Mouse (Mus musculus) CH12.LX (cell line): Measurements from ENCODE around the gene Sclt1. TPM values are rescaled to one million over a fixed set of nuclear protein-coding genes. Genes with fewer than 3 reads are reported as not detected.

Experiments
- DNase-seq: peaks from one replicate; pipeline ENCODE4 v3.0.0-alpha.2; 2013; ENCODE audit errors: extremely low read depth
- H3K27ac ChIP-seq: 2 replicates; pipeline ENCODE4 v1.5.1; 2012; ENCODE audit warnings: low read depth, mild to moderate bottlenecking, control low read depth, moderate library complexity; ENCODE audit not compliant: insufficient read depth
- H3K27me3 ChIP-seq: replicated peaks from 2 replicates; pipeline ENCODE3; 2012; ENCODE audit warnings: inconsistent platforms
- H3K36me3 ChIP-seq, 2 experiments: replicated peaks in 1 of 2; 2 replicates each; pipeline versions ENCODE3 to v1.6.1; 2012; ENCODE audit warnings: inconsistent platforms in 1 of 2, low read length in 1 of 2, mild to moderate bottlenecking in 1 of 2, mixed read lengths in 1 of 2, moderate library complexity in 1 of 2; ENCODE audit not compliant: control insufficient read depth in 1 of 2, insufficient read depth in 1 of 2
- H3K4me1 ChIP-seq, 2 experiments: 2 replicates each; pipeline ENCODE4 v1.6.1; 2012; ENCODE audit warnings: inconsistent platforms in 1 of 2, moderate library complexity in 1 of 2; ENCODE audit not compliant: insufficient read depth in 2 of 2, control insufficient read depth in 1 of 2
- H3K4me2 ChIP-seq: 2 replicates; pipeline ENCODE4 v1.6.1; 2012; ENCODE audit warnings: low read depth, mild to moderate bottlenecking, control low read depth; ENCODE audit not compliant: poor library complexity, insufficient read depth, severe bottlenecking
- H3K4me3 ChIP-seq, 3 experiments: fragments of 150-350 bp in 1 of 3; sonication (generic) in 1 of 3; replicated peaks in 1 of 3; 2 replicates each; pipeline versions ENCODE3 to v1.5.1; 2011 to 2012; ENCODE audit warnings: low read depth in 2 of 3, low read length in 2 of 3, mild to moderate bottlenecking in 2 of 3, moderate library complexity in 2 of 3, control low read depth in 1 of 3, improper control_type of control experiment in 1 of 3, inconsistent platforms in 1 of 3, mixed read lengths in 1 of 3; ENCODE audit not compliant: poor library complexity in 1 of 3
- H3K79me2 ChIP-seq: replicated peaks from 2 replicates; pipeline ENCODE4 v1.6.1; 2012; ENCODE audit warnings: mild to moderate bottlenecking, moderate library complexity; ENCODE audit not compliant: control insufficient read depth, poor library complexity, insufficient read depth, severe bottlenecking; ENCODE audit errors: extremely low read depth
- H3K9ac ChIP-seq: 2 replicates; pipeline ENCODE4 v1.6.1; 2012; ENCODE audit warnings: low read depth, mild to moderate bottlenecking, control low read depth, moderate library complexity; ENCODE audit not compliant: insufficient read depth
- H3K9me3 ChIP-seq: replicated peaks from 2 replicates; pipeline ENCODE3; 2012; ENCODE audit warnings: low read length, inconsistent platforms, mixed read lengths
- CHD1 ChIP-seq: IDR thresholded peaks from 2 replicates; pipeline ENCODE4 v1.6.1; 2012; ENCODE audit warnings: low read depth, low read length, improper control_type of control experiment, inconsistent platforms
- CHD2 ChIP-seq: IDR thresholded peaks from 2 replicates; pipeline ENCODE4 v1.6.1; 2011; ENCODE audit warnings: low read length, improper control_type of control experiment
- E2F4 ChIP-seq: IDR thresholded peaks from 2 replicates; pipeline ENCODE4 v1.6.1; 2011; ENCODE audit warnings: low read depth, low read length, improper control_type of control experiment; ENCODE audit not compliant: insufficient replicate concordance
- EP300 ChIP-seq: IDR thresholded peaks from 2 replicates; pipeline ENCODE4 v1.6.1; 2011; ENCODE audit warnings: low read length, improper control_type of control experiment
- JUN ChIP-seq: IDR thresholded peaks from 2 replicates; pipeline ENCODE4 v1.6.1; 2011; ENCODE audit warnings: low read depth, mild to moderate bottlenecking, low read length, improper control_type of control experiment, moderate library complexity; ENCODE audit not compliant: insufficient read depth
- MAX ChIP-seq: IDR thresholded peaks from 2 replicates; pipeline ENCODE4 v1.6.1; 2011; ENCODE audit warnings: low read length, improper control_type of control experiment
- MEF2A ChIP-seq: IDR thresholded peaks from 2 replicates; pipeline ENCODE4 v1.6.1; 2014; ENCODE audit warnings: low read depth, mild to moderate bottlenecking, inconsistent platforms, low read length, improper control_type of control experiment, borderline replicate concordance
- MXI1 ChIP-seq: IDR thresholded peaks from 2 replicates; pipeline ENCODE4 v1.6.1; 2011; ENCODE audit warnings: mild to moderate bottlenecking, low read depth, low read length, improper control_type of control experiment
- PAX5 ChIP-seq: IDR thresholded peaks from 2 replicates; pipeline ENCODE4 v1.6.1; 2012; ENCODE audit warnings: low read length, inconsistent platforms, mixed read lengths
- POLR2A ChIP-seq: IDR thresholded peaks from 2 replicates; pipeline ENCODE4 v1.6.1; 2011; ENCODE audit warnings: low read depth, mild to moderate bottlenecking, improper control_type of control experiment, low read length
- RAD21 ChIP-seq: IDR thresholded peaks from 2 replicates; pipeline ENCODE4 v1.6.1; 2011; ENCODE audit warnings: low read depth, mild to moderate bottlenecking, low read length, improper control_type of control experiment, moderate library complexity
- UBTF ChIP-seq: IDR thresholded peaks from 2 replicates; pipeline ENCODE4 v1.6.1; 2012; ENCODE audit warnings: low read depth, mild to moderate bottlenecking, inconsistent platforms, low read length, improper control_type of control experiment, moderate library complexity
- ZMIZ1 ChIP-seq: IDR thresholded peaks from 2 replicates; pipeline ENCODE4 v1.6.1; 2012; ENCODE audit warnings: low read depth, mild to moderate bottlenecking, inconsistent platforms, low read length, improper control_type of control experiment
- dilution Hi-C: fragments of 300-500 bp; cut with MboI; formaldehyde crosslinking; loops from 2 replicates; pipeline ENCODE4 v1.14.3; 2020; ENCODE audit warnings: low sequenced_read_pairs; ENCODE audit not compliant: extremely low pct_unique_long_range_greater_than_20kb, extremely low pct_ligation_motif_present
- in situ Hi-C: fragments of 300-500 bp; cut with MboI; formaldehyde crosslinking; loops from 3 replicates; pipeline ENCODE4 v1.14.3; 2019; ENCODE audit warnings: low sequenced_read_pairs, low pct_ligation_motif_present, low pct_unique_long_range_greater_than_20kb, mixed read lengths
- polyA plus RNA-seq: library from polyadenylated mRNA; unstranded; fragments of >175 nt; gene quantifications from 2 replicates; pipeline ENCODE4 v1.2.1, GENCODE M21; 2012; ENCODE audit warnings: low read depth; ENCODE audit not compliant: insufficient read length
- total RNA-seq, 2 experiments: library from RNA; depleted of rRNA; stranded (reverse); fragments of 300-350 nt in 1 of 2; fragments of >200 nt in 1 of 2; gene quantifications; 2 replicates each; pipeline ENCODE4 v1.2.3; 2012 to 2014

Sclt1 gene
- total and polyA plus RNA-seq, 3 experiments, result 5.3 to 7.4 (median 6.5) TPM

DNA sequence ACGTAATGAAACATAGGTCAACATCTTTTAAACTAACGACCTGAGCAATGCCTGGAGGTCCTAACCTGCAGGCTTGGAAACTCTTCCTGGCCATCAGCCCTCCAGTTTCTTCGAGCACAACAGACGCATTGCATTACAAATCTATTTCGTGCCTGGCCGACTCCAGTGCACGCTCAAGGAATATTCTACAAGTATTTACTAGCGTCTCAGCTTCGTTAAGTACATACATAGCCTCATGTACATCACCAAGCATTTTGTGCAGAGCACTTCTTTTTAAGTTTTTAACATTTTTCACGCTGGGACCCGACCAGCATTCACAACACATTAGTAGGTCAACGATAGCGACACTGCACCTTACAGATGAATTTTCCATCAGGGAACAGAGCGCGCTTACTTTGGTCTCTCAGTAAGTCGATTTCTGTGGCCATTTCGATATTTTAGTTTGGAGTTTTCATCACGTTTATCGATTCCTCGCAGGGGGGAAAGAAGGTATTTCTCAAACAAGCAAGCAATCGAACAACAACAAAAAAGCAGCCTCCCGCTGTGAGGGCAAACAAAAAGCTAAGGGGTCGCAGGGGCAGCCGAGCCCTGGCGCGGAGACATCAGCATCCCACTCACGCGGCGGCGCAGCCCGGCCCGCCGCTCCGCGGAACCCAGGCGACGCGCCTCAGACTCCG is 575 bp downstream of the Sclt1 start:
- peak overlapping the region; percentile 75 for H3K9ac ChIP-seq
- no peaks in the 10 kb centered on the region for H3K9me3 ChIP-seq
- no peaks in the 10 kb centered on the region for H3K36me3 ChIP-seq
- H3K4me3 ChIP-seq, result peak overlapping the region; percentile 81 to 84 (median 82)
- in situ Hi-C loops (no loop called here), dilution Hi-C loops (no loop called here)
- peaks cover 4 to 15% of the 10 kb centered on the region in 2 experiments; a peak in 3 of 4 replicates for H3K4me1 ChIP-seq
- TF ChIP-seq MEF2A, result no peak
- TF ChIP-seq CHD1, result 0 out of 2 replicates have a peak, but pooled peaks have one; percentile 50
- peak; percentile 19 for DNase-seq
- H3K27me3 ChIP-seq, result no peaks in the 10 kb centered on the region
- 0 out of 2 replicates have a peak overlapping the region, but pooled peaks have one; percentile 35 for H3K27ac ChIP-seq
- H3K79me2 ChIP-seq, result no peaks in the 10 kb centered on the region
- H3K4me2 ChIP-seq, result peak overlapping the region; percentile 99

DNA sequence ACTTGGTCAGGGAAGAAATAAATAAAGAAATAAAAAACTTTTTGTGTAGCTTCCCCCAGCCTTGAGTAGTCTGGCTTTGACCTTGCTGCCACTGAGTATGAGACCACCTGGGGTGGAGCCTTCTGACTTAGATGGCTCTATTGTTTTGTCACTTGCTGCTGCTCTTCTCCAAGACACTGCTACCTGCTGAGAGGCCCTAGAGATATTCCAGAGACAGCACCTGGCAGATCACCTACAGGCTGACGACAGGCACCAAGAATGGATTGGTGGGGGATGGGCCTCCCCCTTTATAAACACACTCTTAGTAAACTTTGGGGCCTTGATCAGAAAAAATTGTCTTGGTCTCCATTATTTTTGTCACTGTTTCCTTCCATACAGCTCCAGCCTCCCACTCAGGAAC is 46.6 kb downstream of the Sclt1 start:
- dilution Hi-C loops (no loop called here), in situ Hi-C loops (no loop called here)
- Histone ChIP-seq H3K36me3 (peaks cover 0 to 4% of the 10 kb centered on the region in 2 experiments), H3K27ac (no peak overlapping the region), H3K4me1 (no peaks in the 10 kb centered on the region), H3K4me2 (no peak overlapping the region)
- TF ChIP-seq E2F4 (no peak), UBTF (no peak), ZMIZ1 (no peak), MEF2A (no peak), EP300 (no peak), MAX (no peak), CHD2 (no peak), RAD21 (no peak), JUN (no peak), MXI1 (no peak), POLR2A (no peak), PAX5 (no peak)
- TF ChIP-seq, all 38 proteins: peak for 0
- Histone ChIP-seq H3K4me3 (no peak overlapping the region), H3K9ac (no peak overlapping the region), H3K27me3 (no peaks in the 10 kb centered on the region), H3K79me2 (no peaks in the 10 kb centered on the region), H3K9me3 (no peaks in the 10 kb centered on the region)
- no peak for DNase-seq
